Mouse (Mus musculus): ENCODE data around the gene Wdr18.

Gene Wdr18

DNA sequence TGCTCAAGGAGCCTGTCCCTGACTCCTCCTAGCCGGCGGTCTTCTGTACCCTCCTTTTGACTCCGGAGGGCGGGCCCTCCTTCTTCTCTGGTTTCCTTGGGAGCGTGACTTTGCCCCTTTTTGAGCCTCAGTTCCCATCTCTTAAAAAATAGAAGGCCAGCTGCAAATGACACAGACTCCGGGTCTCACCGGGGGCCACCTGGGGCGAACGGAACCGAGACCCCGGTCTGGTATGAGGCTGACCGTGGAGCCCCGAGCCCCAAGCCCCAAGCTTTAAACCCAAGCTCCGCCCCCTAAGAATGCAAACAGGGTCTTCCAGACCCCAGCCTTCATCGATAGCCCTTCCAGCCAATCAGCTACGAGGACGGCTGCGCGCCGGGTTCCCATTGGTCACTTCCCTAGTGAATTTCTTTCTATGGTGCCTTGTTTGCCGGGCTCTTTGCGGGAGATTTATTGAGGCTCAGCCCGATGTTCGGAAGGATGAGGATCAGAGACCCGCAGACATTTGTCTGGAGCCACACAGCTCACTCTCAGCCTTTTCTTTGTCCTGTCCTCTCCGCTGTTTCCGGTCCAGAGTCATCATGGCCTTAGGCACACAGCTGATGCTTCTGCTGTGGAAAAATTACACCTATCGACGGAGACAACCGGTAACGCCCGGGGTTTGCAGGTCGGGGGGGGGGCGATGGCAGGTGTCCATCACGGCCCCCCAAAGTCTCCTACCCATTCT lies 37.2 kb downstream of the Wdr18 start:
- peak; percentile 96 for DNase-seq (ENCODE audit: low spot score)

DNA sequence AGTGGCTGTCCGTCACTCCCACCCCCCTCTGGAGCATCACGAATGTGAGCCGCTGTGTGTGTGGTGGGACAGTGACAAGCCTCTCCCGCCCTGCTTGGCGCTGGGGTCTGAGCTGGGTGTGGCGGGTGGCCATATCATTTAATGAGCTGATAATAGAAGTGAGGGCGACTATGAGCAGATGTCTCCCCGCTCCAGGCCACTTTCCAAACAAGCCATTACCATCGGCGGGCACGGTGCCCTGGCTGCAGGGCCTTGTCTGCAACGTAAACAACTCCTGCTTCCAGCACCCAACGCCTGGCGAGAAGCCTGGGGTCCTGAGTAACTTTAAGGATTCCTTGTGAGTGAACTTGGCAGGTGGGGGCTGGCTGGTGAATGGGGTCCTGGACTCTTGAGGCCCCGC lies 37.9 kb downstream of the Wdr18 start:
- DNase-seq (ENCODE audit: low spot score) = no peak

DNA sequence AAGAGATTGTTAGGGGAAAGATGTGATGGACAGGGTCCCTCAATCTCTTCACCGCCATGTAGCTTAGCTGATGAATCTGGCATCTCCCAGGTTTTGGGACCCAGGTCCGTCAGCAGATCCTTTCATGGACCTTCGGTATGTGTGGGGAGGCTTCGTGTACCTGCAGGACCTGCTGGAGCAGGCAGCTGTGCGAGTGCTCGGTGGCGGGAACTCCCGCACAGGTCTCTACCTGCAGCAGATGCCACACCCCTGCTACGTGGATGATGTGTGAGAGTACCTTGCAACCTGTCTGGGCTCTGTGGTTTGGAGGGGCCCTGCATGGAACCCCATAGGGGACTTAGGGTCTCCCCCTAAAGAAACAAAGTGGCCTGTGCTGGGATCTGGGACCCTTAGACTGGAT lies 42.0 kb downstream of the Wdr18 start:
- DNase-seq (ENCODE audit: low spot score) = no peak

DNA sequence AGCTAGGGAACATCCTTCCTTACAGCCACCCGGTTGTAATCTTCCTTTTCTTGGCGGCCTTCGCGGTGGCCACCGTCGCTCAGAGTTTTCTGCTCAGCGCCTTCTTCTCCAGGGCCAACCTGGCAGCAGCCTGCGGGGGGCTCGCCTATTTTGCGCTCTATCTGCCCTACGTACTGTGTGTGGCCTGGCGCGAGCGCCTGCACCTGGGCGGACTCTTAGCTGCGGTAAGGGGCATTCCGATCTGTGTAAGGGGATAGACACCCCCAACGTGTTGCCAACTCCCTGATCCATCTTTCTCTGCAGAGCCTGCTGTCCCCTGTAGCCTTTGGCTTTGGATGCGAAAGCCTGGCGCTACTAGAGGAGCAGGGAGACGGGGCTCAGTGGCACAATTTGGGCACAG lies 42.9 kb downstream of the Wdr18 start:
- DNase-seq (ENCODE audit: low spot score) = no peak

DNA sequence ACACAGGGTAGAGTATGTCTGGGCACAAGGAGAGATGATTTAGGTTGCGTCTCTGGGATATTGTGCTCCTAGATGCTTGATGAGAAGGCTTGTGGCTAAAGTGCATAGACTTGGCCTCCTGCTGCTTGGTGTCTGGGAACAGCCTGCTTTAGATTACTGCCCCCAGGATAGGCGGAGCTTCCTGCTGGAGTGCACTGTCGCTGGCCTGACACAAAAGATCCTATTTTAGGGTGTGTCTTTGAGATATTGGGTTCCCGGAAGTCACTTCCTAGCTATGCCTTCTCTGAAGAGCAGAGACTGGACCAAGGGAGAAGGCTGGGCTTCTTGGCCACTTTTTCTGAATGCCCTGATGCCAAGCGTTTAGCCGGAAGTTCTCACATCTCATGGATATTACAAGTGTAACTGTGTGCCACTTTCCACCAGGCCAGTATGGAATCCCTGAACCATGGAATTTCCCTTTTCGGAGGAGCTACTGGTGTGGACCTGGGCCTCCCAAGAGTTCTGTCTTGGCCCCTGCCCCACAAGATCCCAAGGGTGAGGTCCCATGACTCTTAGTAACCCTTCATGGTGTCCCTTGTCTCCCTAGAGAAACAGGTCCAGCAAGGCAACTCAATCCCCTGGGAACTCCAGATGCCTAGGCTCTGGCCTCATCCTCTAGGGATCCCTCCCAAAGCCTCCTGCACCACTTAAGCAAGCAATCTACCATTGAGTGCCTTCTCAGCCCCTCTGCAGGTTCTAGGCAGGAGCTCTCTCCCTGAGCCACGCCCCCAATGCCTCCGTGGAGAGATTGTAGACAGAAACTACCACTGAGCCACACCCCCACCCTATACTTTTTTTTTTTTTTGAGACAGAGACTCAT lies 43.7 kb downstream of the Wdr18 start:
- no peak for DNase-seq (ENCODE audit: low spot score)

DNA sequence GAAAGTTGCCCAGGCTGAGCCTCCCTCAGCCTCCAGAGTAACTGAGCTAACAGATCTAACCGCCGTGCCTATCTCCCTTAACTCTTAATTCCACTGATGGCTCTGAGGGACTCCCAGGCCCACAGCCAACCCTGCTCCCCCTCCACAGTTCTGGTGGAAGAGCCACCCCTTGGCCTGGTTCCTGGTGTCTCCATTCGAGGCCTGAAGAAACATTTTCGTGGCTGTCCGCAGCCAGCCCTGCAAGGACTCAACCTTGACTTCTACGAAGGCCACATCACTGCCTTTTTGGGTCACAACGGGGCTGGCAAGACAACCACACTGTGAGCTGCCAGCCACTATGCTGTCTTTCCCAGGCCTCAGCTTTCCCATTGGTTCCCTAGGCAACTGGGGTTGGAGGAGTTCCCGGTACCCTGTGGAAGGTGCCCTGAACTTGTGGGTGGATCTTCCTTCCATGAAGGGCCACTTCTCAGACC lies 44.3 kb downstream of the Wdr18 start:
- no peak for DNase-seq (ENCODE audit: low spot score)

DNA sequence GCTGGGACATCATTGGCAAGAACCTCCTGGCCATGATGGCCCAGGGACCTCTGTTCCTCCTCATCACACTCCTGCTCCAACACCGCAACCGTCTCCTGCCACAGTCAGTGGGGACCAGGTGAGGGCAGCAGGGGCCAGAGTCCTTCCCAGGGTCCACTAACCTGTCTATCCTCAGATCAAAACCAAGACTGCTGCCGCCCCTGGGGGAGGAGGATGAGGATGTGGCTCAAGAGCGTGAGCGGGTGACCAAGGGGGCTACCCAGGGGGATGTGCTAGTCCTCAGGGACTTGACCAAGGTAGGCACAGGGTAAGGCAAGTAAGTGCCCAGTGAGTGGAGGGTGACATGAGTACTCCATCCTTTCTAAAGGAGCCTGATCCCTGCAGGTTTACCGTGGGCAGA lies 51.8 kb downstream of the Wdr18 start:
- no peak for DNase-seq (ENCODE audit: low spot score)

DNA sequence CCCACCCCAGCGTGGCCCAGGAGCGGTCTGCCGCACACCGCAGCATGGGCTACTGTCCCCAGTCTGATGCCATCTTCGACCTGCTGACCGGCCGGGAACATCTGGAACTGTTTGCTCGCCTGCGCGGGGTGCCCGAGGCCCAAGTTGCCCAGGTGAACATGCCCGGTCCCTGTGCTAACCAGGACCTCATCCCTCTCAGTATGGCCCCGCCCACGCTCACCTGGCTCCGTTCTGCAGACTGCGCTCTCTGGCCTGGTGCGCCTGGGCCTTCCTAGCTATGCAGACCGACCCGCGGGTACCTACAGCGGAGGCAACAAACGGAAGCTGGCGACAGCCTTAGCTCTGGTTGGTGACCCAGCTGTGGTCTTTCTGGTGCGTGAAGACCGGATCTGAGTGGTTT lies 53.7 kb downstream of the Wdr18 start:
- no peak for DNase-seq (ENCODE audit: low spot score)

DNA sequence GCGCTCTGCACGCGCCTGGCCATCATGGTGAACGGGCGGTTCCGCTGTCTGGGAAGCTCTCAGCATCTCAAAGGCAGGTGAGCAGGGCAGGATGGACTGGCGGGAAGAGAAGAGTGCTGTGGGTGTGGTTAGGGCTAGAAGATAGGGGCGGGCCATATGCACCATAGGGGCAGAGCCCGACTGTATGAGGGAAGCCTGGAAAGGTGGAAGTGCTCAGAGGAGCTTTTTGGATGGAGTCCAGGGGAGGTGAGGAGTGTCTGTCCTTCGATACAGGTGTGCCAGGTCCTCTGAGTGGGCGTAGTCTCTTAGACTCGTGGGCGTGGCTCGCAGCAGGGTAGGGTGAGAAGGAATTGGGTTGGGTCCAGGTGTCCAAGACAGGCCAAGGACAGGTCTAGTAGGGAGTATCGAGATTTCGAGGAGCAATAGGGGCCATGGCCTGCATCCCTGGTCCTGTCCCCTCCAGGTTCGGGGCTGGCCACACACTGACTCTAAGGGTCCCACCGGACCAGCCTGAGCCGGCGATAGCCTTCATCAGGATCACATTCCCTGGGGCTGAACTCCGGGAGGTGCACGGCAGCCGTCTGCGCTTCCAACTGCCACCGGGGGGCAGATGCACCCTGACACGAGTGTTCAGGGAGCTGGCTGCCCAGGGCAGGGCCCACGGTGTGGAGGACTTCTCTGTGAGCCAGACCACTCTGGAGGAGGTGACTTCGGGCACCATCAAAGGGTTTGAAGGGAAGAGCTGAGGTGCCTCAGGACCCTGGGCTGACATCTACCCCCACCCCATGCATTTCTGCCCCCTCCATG lies 54.7 kb downstream of the Wdr18 start:
- DNase-seq (ENCODE audit: low spot score) = no peak

DNA sequence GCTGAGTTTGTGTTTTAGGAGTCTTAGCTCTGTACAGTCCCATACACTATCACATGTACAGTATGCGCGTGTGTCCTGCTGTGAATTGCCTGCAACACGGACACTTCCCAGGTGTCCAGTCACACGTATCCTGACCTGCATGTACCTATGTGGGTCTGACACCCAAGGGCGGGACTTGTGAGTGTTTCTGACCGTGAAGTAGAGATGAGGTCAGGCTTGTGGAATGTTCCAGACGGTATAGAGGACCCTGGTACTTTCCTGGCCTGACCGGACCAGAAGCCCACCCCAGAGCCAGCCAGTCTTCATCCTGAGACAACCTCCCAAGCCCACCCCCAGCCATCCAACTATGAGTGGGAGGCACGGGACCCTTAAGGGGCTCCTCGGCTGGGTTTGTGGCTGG lies 55.6 kb downstream of the Wdr18 start:
- DNase-seq (ENCODE audit: low spot score) = no peak

DNA sequence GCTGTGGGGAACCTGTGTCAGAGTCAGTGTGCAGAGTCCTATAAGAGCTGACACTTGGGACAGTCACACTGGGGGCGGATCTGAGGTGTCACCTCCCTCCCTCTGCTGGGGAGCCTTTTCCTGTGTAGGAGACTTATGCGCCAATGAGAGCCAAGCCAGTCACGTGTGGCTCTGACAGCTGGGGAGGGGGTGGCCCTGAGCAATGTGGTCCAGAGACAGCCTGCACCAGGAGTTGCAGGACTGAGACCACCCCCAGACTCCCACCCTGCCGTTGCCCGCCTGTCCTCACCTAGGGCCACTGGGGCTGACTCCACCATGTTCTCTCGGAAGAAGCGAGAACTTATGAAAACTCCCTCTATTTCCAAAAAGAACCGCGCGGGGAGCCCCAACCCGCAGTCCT lies 56.6 kb downstream of the Wdr18 start, which contains the start of gene Arhgap45:
TSS of gene Arhgap45 (plus strand) at position 143 of the 400 bp plus-strand sequence.
- no peak for DNase-seq (ENCODE audit: low spot score)

DNA sequence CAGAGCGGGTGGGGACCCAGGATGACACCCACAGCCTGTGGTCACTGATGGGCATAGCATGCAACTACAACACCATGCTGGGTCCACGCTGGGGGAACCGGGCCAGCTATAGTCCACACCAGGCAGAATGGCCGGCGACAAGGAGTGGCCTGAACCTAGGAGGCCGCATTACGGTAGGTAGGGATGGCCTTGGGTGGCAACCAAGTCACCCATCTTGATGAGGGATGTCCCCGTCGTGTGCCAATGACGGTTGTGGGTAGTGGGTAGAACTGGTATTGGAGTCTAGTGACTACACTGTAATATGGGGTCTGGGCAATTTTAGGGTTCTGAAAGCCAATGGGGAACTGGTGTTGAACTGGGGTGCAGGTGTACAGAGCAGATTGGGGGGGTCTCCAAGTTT lies 57.0 kb downstream of the Wdr18 start:
- no peak for DNase-seq (ENCODE audit: low spot score)

DNA sequence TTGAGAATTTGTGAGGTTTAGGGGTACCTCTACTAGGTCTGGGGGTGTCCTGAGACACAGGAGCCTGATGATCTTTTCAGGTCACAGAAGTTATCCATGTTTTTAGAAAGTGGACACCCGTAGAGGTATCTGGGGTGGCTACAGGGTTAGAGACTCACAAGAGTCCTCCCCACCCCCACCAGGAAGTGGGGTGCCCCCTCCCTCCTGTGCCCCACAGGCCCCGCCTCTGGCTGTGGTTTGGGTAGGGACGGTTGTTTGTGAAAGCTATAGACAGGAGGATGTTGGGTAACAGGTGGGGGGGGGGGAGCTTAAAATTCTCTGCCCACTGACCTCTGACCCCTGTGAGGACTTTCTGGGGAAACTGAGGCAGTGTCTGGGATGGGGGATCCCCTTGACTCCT lies 57.4 kb downstream of the Wdr18 start:
- DNase-seq (ENCODE audit: low spot score) = no peak

DNA sequence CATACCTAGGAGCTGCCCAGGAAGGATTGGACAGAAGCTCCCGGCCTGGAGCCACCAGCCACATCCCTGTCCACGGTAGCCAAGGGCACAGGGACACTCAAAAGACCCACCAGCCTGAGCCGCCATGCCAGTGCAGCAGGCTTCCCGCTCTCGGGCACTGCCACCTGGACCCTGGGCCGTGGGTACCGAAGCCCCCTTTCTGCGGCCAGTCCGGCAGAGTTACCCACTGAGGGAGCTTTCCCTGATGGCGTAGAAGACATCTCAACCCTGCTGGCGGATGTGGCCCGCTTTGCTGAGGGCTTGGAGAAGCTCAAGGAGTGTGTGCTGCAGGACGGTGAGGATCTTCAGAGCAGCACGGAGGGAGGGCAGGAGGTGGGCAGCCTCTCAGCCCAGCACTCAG lies 57.8 kb downstream of the Wdr18 start:
- no peak for DNase-seq (ENCODE audit: low spot score)

DNA sequence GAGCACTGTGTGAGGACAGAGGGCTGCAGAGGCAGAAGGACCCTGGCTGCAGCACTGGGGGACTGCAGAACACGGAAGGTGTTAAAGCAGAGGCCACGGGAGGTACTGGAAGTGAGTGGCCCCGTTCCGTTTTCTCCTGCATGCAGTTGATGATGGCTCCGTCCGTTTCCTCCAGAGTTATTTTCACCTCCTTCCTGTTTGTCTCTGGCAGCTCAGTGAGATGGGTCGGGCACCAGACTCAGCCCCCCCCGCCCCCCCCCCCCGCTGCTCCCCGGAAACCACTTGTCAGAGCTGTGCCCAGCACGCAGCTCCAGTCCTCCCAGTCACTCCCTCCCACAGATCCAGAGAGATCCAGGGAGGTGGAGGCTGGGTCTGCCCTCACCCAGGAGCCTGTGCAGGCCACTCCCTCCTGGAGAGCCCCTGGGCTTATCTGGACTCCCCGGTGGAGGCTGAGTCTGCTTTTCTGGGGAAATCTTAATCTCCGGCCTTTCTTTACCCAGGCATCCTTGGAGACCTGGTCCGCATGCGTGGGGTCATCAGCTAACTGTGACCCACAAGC lies 58.9 kb downstream of the Wdr18 start:
- DNase-seq (ENCODE audit: low spot score) = peak; percentile 46

DNA sequence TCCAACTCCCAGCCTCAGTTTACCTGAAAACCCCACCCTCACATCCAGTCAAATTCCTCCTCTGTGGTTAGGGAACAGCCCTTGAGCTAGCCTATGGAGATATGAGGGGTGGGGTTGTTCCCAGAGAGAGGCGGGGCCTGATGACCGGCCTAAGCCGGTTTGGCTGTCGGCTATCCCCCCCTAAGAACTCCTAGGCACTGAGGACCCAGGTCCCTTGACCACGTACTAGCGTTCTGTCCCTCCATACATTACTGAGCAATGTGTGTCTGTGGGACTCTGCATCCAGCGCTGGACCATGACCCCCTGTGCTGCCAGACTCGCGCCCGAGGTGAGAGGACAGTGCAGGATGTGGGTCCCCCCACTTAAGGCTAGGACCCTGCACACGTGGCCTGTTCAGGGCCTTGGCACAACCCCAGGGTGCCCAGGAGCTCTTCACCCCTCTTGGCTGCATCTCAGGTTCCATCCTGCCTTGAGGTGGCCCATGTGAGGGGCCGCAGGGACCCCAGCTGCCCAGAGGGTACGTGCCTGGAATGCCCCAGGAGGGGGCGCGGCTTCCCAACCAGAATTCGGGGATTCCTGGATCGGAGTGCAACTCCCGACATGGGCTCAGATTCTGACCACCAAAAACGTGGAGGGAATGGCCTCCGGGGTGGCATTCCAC lies 59.6 kb downstream of the Wdr18 start:
- DNase-seq (ENCODE audit: low spot score) = peak; percentile 76

Data from embryo, embryonic 10.5 days (tissue).